Mouse (Mus musculus) testis, adult 10 weeks (tissue): ENCODE data around the gene Taf12. TPM values are rescaled to one million over a fixed set of nuclear protein-coding genes. Genes with fewer than 3 reads are reported as not detected.

Source experiments
- polyA plus RNA-seq: library from polyadenylated mRNA; stranded (reverse); fragments of 350-450 nt; fragmentation: Illumina TruSeq; extraction: RNeasy Lipid Tissue Mini Kit (QIAGEN cat#74804); gene quantifications from one replicate; pipeline ENCODE4 v1.2.3, GENCODE M21; 2014; ENCODE audit warnings: low read depth, low replicate concordance

Taf12 gene
- polyA plus RNA-seq = 40.5 TPM

DNA sequence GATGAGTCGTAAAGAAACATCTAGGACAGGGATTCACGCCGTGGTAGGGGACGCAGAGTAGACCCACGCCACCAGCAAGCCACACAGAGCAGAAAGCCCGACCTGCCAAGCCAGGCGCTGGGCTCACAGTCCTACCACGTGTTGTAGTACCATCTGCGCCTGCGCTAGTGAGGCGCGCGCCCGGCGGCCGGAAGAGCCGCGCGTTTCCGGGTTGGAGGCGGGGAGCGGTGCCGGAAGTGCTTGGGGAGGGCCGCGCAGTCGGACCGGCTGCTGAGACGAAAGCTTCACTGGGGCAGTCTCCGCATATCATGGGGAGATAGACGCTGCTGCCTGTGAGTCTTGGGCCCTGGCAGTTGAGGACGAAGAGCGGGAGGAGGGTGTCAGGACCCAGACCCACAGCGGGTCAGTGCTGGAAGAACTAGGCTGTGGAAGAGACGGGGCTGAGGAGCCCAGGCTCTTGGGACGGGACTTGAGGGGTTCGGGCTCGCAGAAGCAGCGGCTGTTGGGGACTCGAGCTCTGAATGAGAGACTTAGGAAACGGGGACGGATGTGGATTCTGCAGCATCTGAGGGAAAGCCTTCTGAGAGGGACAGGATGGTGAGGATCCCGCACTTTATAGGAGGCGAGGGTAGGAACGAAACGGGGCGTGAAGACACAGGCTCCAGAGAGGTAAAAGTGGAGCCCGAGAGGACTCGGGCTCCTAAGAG is at the start of gene Taf12:
Gene Taf12, plus strand, starts transcription at position 220 of the 707 bp plus-strand sequence.

DNA sequence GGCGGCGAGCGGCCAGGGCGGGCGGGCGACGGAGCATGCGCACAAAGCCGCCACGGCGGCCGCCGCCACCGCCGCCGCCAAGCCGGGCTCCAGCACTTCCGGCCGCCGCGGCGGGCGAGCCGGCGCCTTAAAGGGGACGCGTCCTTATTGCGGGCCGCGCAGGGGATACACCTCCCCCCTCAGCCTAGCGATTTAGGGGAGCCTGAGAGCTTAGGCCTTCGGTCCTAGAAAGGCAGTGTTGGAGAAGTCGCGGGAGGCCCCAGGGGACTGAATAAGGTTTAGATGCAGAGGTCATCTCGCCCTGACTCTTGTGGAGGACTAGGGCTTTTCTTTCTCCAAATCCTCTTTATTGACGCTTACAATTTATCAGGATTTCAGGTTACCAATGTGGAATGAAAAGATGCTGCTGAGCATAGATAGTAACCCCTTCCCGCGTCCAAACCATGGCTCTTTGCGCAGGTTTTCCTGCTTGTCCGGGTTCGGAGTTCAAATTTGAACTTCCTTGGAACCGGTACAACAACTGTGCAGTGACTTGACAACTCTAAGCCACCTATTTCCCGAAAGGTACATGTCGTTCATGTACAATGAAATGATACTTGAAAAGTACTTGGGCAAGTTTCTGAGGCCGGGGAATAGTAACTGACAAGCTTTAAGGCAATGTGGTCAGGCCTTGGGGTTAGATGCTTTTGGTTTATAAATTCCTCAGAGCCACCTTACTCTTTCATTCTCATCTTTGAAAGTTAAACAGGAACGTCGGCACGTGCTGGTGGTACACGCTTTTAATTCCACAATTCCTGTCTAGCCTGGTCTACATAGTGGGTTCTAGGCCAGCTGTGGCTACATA is 12.4 kb upstream of the Taf12 start, which contains the start of gene Gmeb1:
Gene Gmeb1, minus strand, starts transcription at position 89 of the 844 bp plus-strand sequence.

DNA sequence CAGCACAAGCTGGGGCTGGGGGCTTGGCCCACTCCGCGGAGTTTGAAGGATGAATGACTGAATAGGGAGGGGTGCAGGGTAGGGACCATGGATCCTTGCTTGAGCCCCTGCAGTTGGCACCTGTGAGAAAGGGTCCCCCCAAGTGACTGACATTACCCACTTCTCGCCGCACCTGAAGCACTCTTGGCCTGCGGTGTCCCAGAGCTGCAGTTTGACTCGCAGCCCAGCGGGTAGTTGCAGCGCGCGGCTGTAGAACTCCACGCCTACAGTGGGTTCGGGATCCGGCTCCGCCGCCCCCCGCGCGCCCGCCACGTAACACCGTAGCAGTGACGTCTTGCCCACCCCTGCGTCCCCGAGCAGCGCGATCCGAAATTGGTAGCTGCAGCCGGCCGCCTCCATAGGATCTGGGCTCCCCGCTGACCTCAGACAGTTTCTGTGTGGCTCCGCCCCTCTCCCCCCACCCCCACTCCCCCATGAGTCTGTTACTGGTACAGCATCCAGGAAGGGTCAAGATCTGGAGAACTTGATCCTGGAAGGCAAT is 28.8 kb downstream of the Taf12 start, which contains the start of gene Rab42:
Gene Rab42, minus strand, starts transcription at position 447 of the 541 bp plus-strand sequence.

DNA sequence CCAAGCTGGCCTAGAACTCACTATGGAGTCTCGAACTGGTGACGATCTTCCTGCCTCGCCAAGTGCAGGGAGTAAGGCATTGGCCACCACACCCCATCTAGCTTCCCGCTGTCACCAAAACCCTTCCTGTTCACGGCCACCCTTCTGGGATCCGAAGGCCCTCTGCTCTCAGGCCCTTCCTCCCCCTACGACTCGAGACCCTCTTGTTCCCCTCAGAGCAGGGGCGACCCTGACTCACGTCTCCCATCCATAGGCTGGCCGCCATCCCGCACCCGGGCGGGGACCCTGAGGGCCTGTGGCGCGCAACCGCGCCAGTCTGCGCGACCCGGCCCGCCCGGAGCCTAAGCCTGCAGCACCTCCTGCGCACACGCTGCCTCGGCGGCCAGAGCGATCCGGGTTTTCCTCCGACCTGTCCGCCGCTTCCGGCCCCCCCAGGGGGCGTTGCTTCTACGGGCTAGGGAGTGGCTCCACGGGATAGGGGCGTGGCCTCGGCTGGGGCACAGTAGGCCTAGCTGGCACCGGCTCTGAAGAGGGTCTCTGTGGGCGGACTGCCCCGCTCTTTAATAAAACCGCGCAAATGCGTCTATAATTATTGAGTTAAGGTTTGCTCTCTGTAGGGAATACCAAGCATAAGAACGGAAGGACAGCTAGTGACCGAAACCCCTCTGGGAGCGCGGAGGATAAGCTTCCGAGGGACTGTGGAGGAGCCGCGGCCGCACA is 55.1 kb downstream of the Taf12 start, which contains the start of gene Trnau1ap:
Gene Trnau1ap, minus strand, starts transcription at position 424 of the 720 bp plus-strand sequence.

Other genes with a start within 250 kb of the Taf12 start
- gene Gm10300, start 199.7 kb upstream of the Taf12 start, polyA plus RNA-seq = not detected
- gene Epb41, start 199.1 kb upstream of the Taf12 start, polyA plus RNA-seq = 8.8 TPM
- gene Oprd1, start 129.9 kb upstream of the Taf12 start, polyA plus RNA-seq = 0.04 TPM
- gene Ythdf2, start 62.1 kb upstream of the Taf12 start, polyA plus RNA-seq = 31.5 TPM
- gene Gmeb1, start 12.8 kb upstream of the Taf12 start, polyA plus RNA-seq = 4.5 TPM
- gene Rab42, start 29.0 kb downstream of the Taf12 start, polyA plus RNA-seq = not detected
- gene Trnau1ap, start 55.2 kb downstream of the Taf12 start, polyA plus RNA-seq = 3.5 TPM
- gene Rcc1, start 79.2 kb downstream of the Taf12 start, polyA plus RNA-seq = 102 TPM
- 12.0 TPM for gene Phactr4, start 148.1 kb downstream of the Taf12 start, polyA plus RNA-seq
- 1.7 TPM for gene Med18, start 189.5 kb downstream of the Taf12 start, polyA plus RNA-seq
- gene Sesn2, start 236.1 kb downstream of the Taf12 start, polyA plus RNA-seq = 2.8 TPM